Mouse (Mus musculus): ENCODE data around the gene Tom1l2. TPM values are rescaled to one million over a fixed set of nuclear protein-coding genes. Genes with fewer than 3 reads are reported as not detected.

Gene Tom1l2
- polyA plus RNA-seq, 1 experiment from 2014 or later: 12.6 TPM

DNA sequence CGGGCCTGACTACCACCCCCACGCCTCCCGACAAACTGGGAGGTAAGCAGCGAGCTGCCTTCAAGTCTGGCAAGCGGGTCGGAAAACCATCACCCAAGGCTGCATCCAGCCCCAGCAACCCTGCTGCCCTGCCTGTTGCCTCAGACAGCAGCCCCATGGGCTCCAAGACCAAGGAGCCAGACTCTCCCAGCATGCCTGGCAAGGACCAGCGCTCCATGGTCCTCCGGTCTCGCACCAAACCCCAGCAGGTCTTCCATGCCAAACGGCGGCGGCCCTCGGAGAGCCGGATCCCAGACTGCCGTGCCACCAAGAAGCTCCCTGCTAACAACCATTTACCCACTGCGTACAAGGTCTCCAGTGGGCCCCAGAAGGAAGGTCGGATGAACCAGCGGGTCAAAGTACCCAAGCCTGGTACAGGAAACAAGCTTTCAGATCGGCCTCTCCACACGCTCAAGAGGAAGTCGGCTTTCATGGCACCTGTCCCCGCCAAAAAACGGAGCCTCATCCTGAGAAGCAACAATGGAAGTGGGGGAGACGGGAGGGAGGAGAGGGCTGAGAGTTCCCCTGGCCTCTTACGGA is 164.3 kb downstream of the Tom1l2 start:
- ATAC-seq (replicated peaks; ENCODE audit: low FRiP score) (no peak), DNase-seq (ENCODE audit: low spot score) (no peak)
- Histone ChIP-seq H3K9me3 (ENCODE audit: control insufficient read depth, low read length) (no peaks in the 10 kb centered on the region), H3K4me2 (no peak overlapping the region), H3K4me1 (replicated peaks; ENCODE audit: control insufficient read depth, insufficient read depth, low read length) (peaks cover 26% of the 10 kb centered on the region), H3K9ac (ENCODE audit: low read depth, low read length) (no peak overlapping the region), H3K4me3 (ENCODE audit: low read depth, low read length) (no peak overlapping the region), H3K27ac (ENCODE audit: low read depth, low read length) (no peak overlapping the region), H3K27me3 (replicated peaks; ENCODE audit: control insufficient read depth, insufficient read depth, low read length) (no peaks in the 10 kb centered on the region), H3K36me3 (ENCODE audit: control insufficient read depth, insufficient read depth, low read length) (peaks cover 58% of the 10 kb centered on the region)
- 90% methylated on average over 25 of the region's 25 CpGs for WGBS

- H3K4me1 ChIP-seq (replicated peaks; ENCODE audit: control insufficient read depth, insufficient read depth, low read length): peaks cover 37% of the 10 kb centered on the region
These were observed 165.6 kb downstream of the Tom1l2 start for GRCm38 (mm10) chr11:60187070-60187469.

DNA sequence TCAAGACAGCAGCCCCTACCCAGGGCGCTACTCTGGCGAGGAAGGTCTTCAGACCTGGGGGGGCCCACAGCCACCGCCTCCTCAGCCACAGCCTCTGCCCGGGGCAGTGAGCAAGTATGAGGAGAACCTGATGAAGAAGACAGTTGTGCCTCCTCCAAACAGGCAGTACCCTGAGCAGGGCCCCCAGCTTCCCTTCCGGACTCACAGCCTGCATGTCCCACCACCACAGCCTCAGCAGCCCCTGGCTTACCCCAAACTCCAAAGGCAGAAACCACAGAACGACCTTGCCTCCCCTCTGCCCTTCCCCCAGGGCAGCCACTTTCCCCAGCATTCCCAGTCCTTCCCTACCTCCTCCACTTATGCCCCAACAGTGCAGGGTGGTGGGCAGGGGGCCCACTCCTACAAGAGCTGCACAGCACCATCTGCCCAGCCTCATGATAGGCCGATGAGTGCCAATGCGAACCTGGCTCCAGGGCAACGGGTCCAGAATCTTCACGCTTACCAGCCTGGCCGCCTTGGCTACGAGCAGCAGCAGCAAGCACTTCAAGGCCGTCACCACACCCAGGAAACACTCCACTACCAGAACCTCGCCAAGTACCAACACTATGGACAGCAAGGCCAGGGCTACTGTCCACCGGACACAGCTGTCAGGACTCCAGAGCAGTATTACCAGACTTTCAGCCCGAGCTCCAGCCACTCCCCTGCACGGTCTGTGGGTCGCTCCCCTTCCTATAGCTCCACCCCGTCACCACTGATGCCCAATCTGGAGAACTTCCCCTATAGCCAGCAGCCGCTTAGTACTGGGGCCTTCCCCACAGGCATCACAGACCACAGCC is 167.1 kb downstream of the Tom1l2 start:
- 59% methylated on average over 20 of the region's 20 CpGs for WGBS
- Histone ChIP-seq H3K27ac (ENCODE audit: low read depth, low read length) (peak overlapping the region; percentile 34; the same call in 1 of the 2 replicates), H3K4me2 (peak overlapping the region; percentile 23), H3K9ac (ENCODE audit: low read depth, low read length) (no peak overlapping the region), H3K4me3 (ENCODE audit: low read depth, low read length) (no peak overlapping the region), H3K9me3 (ENCODE audit: control insufficient read depth, low read length) (no peaks in the 10 kb centered on the region), H3K27me3 (replicated peaks; ENCODE audit: control insufficient read depth, insufficient read depth, low read length) (no peaks in the 10 kb centered on the region), H3K36me3 (ENCODE audit: control insufficient read depth, insufficient read depth, low read length) (peaks cover 52% of the 10 kb centered on the region), H3K4me1 (replicated peaks; ENCODE audit: control insufficient read depth, insufficient read depth, low read length) (peaks cover 47% of the 10 kb centered on the region)
- ATAC-seq (replicated peaks; ENCODE audit: low FRiP score) (no peak), DNase-seq (ENCODE audit: low spot score) (no peak)

More at GRCm38 (mm10) chr11:60187070-60187469, 165.6 kb downstream of the Tom1l2 start:
- H3K4me3 ChIP-seq (ENCODE audit: low read depth, low read length): no peak overlapping the region
- no peak overlapping the region for H3K27ac ChIP-seq (ENCODE audit: low read depth, low read length)
- no peak for ATAC-seq (replicated peaks; ENCODE audit: low FRiP score)
- DNase-seq (ENCODE audit: low spot score): no peak
- WGBS: 90% methylated on average over 11 of the region's 11 CpGs
- H3K9me3 ChIP-seq (ENCODE audit: control insufficient read depth, low read length): no peaks in the 10 kb centered on the region
- H3K4me2 ChIP-seq: no peak overlapping the region
- H3K36me3 ChIP-seq (ENCODE audit: control insufficient read depth, insufficient read depth, low read length): peaks cover 58% of the 10 kb centered on the region
- no peak overlapping the region for H3K9ac ChIP-seq (ENCODE audit: low read depth, low read length)
- H3K27me3 ChIP-seq (replicated peaks; ENCODE audit: control insufficient read depth, insufficient read depth, low read length): no peaks in the 10 kb centered on the region

DNA sequence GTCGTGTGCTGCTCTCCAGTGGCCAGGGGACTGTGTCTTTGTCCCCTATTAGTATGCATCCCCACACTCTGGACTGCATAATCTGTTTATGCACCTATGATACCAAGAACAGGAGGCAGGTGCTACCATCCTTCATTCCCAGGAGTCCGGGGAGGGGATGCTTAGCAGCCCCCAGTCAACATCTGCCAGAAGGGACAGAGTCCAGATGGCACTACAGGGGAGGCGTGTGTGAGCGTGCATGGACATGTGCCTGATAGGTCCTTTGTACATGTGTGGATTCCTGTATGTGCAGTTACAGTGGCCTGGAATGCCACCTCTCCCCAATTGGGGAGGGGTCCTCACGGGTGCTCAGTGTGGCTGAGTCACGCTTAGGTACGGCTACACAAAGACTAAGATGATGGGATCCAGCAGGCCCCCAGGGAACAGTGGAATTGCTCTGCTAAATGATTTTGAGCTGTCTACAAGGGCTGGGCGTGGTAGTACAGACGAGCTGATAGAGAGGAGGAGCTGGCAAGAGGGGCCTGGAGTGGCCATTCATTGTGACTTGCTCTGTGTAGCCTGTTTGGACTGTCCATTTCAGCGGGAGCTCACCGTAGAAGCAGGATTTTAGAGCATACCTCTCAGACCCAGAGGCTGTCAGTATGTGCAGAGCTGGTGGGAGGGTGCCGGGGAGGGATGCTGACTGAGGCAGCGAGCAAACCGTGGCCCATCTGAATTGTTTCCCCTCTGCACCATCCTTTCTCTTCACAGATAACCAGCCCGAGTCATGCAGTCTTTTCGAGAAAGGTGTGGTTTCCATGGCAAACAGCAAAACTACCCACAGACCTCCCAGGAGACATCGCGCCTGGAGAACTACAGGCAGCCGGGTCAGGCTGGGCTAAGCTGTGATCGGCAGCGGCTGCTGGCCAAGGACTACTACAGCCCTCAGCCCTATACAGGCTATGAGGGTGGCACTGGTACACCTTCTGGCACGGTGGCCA is 168.1 kb downstream of the Tom1l2 start:
- Histone ChIP-seq H3K4me3 (ENCODE audit: low read depth, low read length) (no peak overlapping the region), H3K9ac (ENCODE audit: low read depth, low read length) (no peak overlapping the region; the same call in 1 of the 2 replicates), H3K4me2 (peak overlapping the region; percentile 42), H3K27ac (ENCODE audit: low read depth, low read length) (peak overlapping the region; percentile 34; the same call in 1 of the 2 replicates), H3K36me3 (ENCODE audit: control insufficient read depth, insufficient read depth, low read length) (peaks cover 44% of the 10 kb centered on the region), H3K27me3 (replicated peaks; ENCODE audit: control insufficient read depth, insufficient read depth, low read length) (no peaks in the 10 kb centered on the region), H3K9me3 (ENCODE audit: control insufficient read depth, low read length) (no peaks in the 10 kb centered on the region), H3K4me1 (replicated peaks; ENCODE audit: control insufficient read depth, insufficient read depth, low read length) (peaks cover 56% of the 10 kb centered on the region)
- 51% methylated on average over 22 of the region's 22 CpGs for whole genome bisulfite sequencing
- DNase-seq (ENCODE audit: low spot score) (no peak), ATAC-seq (replicated peaks; ENCODE audit: low FRiP score) (peak; percentile 39; the same call in 1 of the 2 replicates)

- Histone ChIP-seq H3K36me3 (ENCODE audit: control insufficient read depth, insufficient read depth, low read length) (peaks cover 27% of the 10 kb centered on the region), H3K9me3 (ENCODE audit: control insufficient read depth, low read length) (no peaks in the 10 kb centered on the region), H3K9ac (ENCODE audit: low read depth, low read length) (no peak overlapping the region), H3K4me2 (no peak overlapping the region), H3K27ac (ENCODE audit: low read depth, low read length) (no peak overlapping the region), H3K4me3 (ENCODE audit: low read depth, low read length) (no peak overlapping the region), H3K27me3 (replicated peaks; ENCODE audit: control insufficient read depth, insufficient read depth, low read length) (no peaks in the 10 kb centered on the region), H3K4me1 (replicated peaks; ENCODE audit: control insufficient read depth, insufficient read depth, low read length) (peaks cover 75% of the 10 kb centered on the region)
- DNase-seq (ENCODE audit: low spot score) (no peak), ATAC-seq (replicated peaks; ENCODE audit: low FRiP score) (no peak)
- WGBS: 73% methylated on average over 2 of the region's 2 CpGs
These were observed 170.0 kb downstream of the Tom1l2 start for GRCm38 (mm10) chr11:60182741-60183140.

GRCm38 (mm10) chr11:60182116-60182670 is 170.5 kb downstream of the Tom1l2 start:
- 79% methylated on average over 12 of the region's 12 CpGs for WGBS
- Histone ChIP-seq H3K27ac (ENCODE audit: low read depth, low read length) (no peak overlapping the region), H3K36me3 (ENCODE audit: control insufficient read depth, insufficient read depth, low read length) (peaks cover 22% of the 10 kb centered on the region), H3K27me3 (replicated peaks; ENCODE audit: control insufficient read depth, insufficient read depth, low read length) (no peaks in the 10 kb centered on the region), H3K9me3 (ENCODE audit: control insufficient read depth, low read length) (no peaks in the 10 kb centered on the region), H3K4me3 (ENCODE audit: low read depth, low read length) (no peak overlapping the region), H3K9ac (ENCODE audit: low read depth, low read length) (no peak overlapping the region), H3K4me1 (replicated peaks; ENCODE audit: control insufficient read depth, insufficient read depth, low read length) (peaks cover 80% of the 10 kb centered on the region), H3K4me2 (no peak overlapping the region)
- DNase-seq (ENCODE audit: low spot score) (no peak), ATAC-seq (replicated peaks; ENCODE audit: low FRiP score) (no peak)

DNA sequence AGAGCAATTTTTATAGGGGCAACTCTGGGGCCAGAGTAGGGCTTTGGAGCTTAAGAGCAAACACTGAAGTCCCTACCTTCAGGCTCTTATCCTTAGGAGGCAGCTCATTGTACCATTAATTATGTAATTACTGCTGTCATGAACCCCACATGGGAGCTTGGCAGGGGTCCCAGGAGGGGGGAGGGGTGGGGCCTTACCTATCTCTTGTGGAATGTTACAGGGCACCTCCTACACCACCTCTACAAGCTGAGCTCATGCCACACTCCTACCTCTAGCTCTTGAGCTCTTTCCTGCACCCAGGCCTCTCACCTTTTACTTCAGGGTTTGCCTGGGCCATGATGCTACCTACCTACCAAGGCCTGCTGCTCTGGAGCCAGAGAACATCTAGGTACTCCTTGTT is 174.2 kb downstream of the Tom1l2 start:
- Histone ChIP-seq H3K4me2 (no peak overlapping the region), H3K27me3 (replicated peaks; ENCODE audit: control insufficient read depth, insufficient read depth, low read length) (no peaks in the 10 kb centered on the region), H3K27ac (ENCODE audit: low read depth, low read length) (no peak overlapping the region), H3K4me3 (ENCODE audit: low read depth, low read length) (no peak overlapping the region), H3K4me1 (replicated peaks; ENCODE audit: control insufficient read depth, insufficient read depth, low read length) (peaks cover 75% of the 10 kb centered on the region), H3K9me3 (ENCODE audit: control insufficient read depth, low read length) (no peaks in the 10 kb centered on the region), H3K9ac (ENCODE audit: low read depth, low read length) (no peak overlapping the region; the same call in 1 of the 2 replicates), H3K36me3 (ENCODE audit: control insufficient read depth, insufficient read depth, low read length) (no peaks in the 10 kb centered on the region)
- ATAC-seq (replicated peaks; ENCODE audit: low FRiP score) (no peak), DNase-seq (ENCODE audit: low spot score) (no peak)

DNA sequence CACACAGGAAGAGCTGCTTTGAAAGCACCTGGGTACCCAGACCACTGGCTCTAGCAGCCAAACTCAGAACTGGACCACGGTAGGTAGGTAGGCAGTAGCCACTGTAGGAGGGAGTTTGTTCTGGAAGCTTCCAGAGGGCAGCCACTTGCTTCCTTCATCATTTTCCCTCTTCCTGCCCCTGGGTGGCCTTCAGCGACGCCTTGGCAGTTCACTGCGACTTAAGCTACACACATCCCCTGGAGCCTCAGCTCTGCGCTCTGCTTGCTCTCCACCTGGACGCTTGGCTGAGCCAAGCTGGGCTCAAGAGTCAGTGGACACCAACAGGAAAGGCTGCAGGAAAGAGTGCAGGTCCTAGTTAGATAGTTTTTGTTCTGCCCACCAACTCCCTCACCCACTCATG is 174.7 kb downstream of the Tom1l2 start:
- H3K27ac ChIP-seq (ENCODE audit: low read depth, low read length): no peak overlapping the region
- peaks cover 74% of the 10 kb centered on the region for H3K4me1 ChIP-seq (replicated peaks; ENCODE audit: control insufficient read depth, insufficient read depth, low read length)
- DNase-seq (ENCODE audit: low spot score) (no peak), ATAC-seq (replicated peaks; ENCODE audit: low FRiP score) (no peak)
- H3K36me3 ChIP-seq (ENCODE audit: control insufficient read depth, insufficient read depth, low read length): no peaks in the 10 kb centered on the region
- H3K27me3 ChIP-seq (replicated peaks; ENCODE audit: control insufficient read depth, insufficient read depth, low read length): no peaks in the 10 kb centered on the region
- no peak overlapping the region for H3K4me3 ChIP-seq (ENCODE audit: low read depth, low read length)
- WGBS: 76% methylated on average over 6 of the region's 6 CpGs
- H3K4me2 ChIP-seq: no peak overlapping the region; the same call in 1 of the 2 replicates
- H3K9me3 ChIP-seq (ENCODE audit: control insufficient read depth, low read length): no peaks in the 10 kb centered on the region
- H3K9ac ChIP-seq (ENCODE audit: low read depth, low read length): no peak overlapping the region; the same call in 1 of the 2 replicates

All from liver, embryonic 11.5 days (tissue).